Mouse (Mus musculus): ENCODE results near the gene Vps13d.

DNA sequence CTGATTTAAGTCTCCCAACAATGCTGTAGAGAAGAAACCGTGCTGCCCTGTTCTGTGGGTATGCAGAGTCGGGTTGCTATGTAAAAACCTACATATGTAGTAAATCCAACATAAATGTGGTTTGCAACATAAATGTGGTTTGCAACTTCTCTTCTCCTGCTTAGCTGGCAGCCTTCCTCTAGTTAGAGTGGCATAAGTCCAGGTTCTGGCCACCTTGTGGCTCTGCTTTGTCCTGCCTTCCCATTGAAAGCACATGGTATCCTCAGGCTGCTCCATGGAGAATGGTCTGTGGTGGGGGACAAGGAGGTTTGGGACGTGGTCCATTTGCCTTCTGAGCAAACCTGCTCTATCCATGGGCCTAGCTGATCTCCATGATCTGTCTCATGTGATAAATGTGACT is 243.9 kb downstream of the Vps13d start:
- TF ChIP-seq CTCF (IDR thresholded peaks at IDR 0.05; ENCODE audit: low read depth): 0 out of 2 replicates have a peak, but pooled peaks have one; percentile 6
- TF ChIP-seq EP300 (IDR thresholded peaks at IDR 0.05; ENCODE audit: low read depth): no peak
